Mouse (Mus musculus): ENCODE measurements around the gene Tbc1d4.
A peak's percentile ranks its signal among the peaks of the same experiment; 100 is the strongest.
"Not testable (repeated sequence)": the region's sequence is repeated elsewhere in the genome, so short reads cannot be mapped to it uniquely, and the experiment has no call there.

Gene Tbc1d4

DNA sequence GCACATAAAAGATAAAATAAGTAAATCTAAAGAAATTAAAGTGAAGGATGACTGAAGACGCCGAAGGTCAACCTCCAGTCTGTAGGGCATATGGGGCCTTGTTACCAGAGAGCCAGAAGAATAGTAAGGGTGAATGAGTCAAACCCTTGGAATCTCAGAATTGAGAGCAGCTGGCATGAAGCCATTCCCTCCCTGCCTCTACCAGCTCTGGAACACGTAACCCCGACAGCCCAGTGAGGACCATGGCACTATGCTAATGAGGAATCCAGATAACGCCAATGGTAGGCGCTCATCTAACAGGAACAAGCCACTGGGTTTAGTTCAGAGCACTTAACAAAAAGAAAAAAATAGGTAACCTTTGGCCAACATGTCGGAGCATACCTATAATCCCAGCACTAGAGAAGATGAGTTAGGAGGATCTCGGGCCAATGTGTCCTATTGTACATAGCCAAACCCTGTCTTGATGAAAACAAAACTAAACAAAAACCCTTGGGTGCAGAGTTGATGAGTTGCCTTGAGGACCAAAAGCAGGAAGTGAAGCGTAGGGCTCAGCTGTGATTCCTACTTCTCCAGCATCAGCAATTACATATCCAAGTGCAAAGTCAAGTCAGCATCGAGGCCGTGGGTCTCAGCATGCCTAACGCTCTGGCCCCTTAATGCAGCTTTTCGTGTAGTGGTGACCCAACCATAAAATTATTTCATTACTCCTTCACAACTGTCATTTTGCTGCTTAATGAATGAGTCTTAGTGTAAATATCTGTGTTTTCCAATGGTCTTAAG, 13.5 kb downstream of the Tbc1d4 start:
- no peak for DNase-seq (ENCODE audit: extremely low read depth, low read depth, low spot score)

DNA sequence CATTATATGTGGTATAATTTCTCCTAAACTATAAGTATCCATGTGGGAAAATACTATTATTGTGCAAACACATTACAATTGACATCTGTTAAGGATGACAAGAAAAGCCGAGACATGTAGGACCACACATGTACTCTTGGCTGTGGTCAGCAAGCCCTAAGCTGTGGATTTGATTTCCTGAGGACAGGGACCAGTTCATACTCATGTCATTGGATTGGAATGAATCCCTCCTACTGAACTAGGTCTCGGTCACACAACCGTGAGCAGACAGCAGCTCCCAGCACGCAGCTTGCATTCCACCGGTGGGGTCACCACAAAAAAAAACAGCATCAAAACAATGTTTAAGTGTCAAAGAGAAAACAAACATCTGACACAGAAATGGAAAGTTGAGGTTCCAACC, 15.0 kb downstream of the Tbc1d4 start:
- DNase-seq (ENCODE audit: extremely low read depth, low read depth, low spot score) = no peak

DNA sequence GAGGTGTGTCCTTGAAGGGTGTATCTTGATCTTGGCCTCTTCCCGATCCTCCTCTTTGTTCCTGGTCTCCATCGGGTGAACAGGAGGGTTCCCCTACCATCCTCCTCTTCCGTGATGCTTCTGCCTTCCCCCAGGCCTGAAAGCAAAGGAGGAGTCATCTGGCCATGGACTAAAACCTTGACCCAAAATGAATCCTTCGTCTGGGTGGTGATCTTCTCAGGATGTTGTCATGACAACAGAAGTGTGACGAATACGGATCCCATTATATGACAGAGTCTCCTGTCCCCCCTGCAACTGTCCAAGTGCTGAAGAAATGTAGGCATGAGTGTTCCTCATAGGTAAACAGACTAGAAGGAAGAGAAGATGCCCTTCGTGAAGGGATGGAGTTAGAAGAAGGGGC, 15.7 kb downstream of the Tbc1d4 start:
- no peak for DNase-seq (ENCODE audit: extremely low read depth, low read depth, low spot score)

DNA sequence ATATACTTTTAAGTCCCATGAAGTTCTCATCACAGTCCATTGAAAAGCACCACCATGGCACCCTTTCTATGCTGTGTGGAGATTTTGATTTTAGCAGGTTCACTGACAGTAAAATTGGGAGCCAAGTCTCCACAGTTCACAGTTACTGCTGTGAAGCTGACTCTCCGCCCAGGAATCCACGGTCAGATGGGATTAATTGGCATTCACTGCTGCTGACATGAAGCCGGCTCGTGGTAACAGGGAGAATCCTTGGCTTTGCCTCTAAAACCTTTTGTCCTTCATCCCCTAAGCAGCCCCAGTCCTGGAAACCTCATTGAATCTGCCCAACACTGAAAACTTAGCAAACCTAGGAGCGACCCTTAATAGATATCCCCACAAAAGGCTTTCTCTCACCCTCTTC, 17.9 kb downstream of the Tbc1d4 start:
- no peak for DNase-seq (ENCODE audit: extremely low read depth, low read depth, low spot score)

DNA sequence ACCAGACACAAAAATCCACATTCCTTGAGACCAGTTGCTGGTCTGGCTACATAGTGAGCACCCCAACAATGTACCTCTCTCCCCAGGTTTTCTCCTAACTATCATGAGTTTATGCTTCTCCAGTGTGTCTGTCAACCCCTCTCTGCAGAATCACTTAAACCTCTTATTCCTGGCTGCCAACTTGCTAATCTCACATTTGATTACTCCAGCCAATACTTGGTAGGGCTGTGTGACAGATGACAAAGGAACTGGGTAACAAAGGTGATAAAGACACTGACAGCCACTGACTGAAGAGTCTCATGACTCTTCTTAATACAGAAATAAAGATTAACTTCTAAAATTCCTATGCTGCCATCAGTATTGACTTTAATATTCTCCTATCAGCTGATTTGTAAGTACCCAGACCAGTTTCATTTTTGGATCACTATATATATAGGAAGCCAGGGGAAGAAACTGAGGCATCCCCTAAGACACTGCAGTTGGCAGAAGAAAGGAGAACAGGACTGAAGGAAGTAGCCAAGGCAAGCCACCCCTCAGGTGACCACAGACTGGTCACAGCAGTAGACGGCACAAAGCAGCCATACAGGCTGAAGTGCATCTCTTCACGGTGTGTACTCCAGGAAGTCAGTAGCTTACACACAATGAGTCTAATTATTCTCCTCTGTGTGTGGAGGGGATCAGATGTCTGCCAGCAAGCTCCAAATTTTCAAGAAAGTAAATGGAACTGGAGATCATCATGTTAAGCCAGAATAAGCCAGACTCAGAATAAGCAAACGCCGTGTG, 20.6 kb downstream of the Tbc1d4 start:
- not testable (repeated sequence) for DNase-seq (ENCODE audit: extremely low read depth, low read depth, low spot score)

DNA sequence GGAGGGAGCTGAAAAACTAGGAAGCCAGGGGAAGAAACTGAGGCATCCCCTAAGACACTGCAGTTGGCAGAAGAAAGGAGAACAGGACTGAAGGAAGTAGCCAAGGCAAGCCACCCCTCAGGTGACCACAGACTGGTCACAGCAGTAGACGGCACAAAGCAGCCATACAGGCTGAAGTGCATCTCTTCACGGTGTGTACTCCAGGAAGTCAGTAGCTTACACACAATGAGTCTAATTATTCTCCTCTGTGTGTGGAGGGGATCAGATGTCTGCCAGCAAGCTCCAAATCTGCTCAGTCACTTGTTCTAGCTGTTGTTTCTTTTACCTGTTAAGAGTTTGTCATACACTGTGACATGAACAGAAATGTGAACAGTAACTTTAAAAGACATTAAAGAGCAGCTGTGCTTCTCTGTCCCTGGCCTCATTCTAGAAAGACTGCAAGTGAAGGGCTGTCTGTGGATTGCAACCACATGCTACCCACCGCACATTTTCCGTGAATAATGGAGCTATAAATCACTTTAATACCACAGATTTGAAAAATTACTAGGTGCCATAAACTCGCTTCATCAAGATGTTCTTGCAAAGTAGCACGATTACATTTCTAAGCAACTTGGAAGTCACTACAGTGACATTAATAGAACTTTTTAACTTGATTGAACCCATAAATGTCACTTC, 21.5 kb downstream of the Tbc1d4 start:
- not testable (repeated sequence) for DNase-seq (ENCODE audit: extremely low read depth, low read depth, low spot score)

DNA sequence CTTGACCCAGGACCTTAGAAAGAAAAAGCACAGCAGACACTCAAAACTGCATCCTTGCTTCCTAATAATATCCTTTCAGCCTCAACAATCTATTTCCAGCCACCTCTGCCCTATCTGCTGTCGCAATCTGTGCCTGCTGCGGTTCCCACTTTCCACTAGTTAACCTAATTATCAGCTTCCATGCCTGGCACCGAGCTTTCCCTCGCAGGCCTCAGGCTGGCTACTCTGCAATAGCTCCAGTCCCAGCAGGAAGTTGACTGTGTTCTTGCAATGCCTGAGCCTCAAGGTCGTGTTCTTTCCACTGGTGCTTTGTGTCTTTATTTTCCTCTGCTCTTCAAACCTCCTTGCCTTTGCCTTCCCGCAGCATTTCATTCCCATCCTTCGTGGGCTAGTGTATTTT, 22.9 kb downstream of the Tbc1d4 start:
- no peak for DNase-seq (ENCODE audit: extremely low read depth, low read depth, low spot score)

DNA sequence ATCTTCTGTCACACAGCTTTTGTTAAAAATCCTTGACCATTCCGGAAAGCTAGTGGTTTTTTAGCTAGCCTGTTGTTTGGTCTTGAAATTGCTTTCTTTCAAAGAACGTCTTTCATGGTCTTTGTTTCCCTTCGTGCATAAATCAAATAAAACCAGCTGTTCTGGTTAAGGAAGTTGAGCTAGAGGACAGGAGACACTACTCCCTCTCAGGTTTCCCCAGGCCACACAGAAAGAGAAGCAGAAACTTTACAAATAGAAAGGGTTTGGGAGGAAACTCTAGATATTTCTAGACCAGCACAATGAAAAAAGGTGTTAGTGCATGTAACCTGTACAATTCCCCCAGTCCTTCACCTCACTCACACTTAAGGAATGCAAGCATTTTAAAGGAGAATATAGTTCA, 33.3 kb downstream of the Tbc1d4 start:
- no peak for DNase-seq (ENCODE audit: extremely low read depth, low read depth, low spot score)

DNA sequence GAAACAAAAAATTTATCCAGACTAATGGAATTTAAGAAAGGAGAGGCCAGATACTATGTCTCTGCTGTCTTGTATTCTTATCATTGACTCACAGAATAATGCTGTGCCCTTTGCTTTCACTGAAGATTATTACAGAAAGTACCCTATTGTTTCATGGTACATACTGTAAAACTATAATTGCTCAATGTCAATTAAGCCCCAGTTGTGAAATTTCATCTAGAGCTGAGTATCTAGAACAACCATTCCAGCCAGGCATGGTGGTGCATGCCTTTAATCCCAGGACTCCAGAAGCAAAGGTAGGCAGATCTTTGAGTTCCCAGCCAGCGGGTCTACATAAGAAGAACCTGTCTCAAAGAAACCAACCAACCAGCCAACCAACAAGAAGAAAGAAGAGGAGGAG, 34.5 kb downstream of the Tbc1d4 start:
- peak; percentile 87 for DNase-seq (ENCODE audit: extremely low read depth, low read depth, low spot score)

DNA sequence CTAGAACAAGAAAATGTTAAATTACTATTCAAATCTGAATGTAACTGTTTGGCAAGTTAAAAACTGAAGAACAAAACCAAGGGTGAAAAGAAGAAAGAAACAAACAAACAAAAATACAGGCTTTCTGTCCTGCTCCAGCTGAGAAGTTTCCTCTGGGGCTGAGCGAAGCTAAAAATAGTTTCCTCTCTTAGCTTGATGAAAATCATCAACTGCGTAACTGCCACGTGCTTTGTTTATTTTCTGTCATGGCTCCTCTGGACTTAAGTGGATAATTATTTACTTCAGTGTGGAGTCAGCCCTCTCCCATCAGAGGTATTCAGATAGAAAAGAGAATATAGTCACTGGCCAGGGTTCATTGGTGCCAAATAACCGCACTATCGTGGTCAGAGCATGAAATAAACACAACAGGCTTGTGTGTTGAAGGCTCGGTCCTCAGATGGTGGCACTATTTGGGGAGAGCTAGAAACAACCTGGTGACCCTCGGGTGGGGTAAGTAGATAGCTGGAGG, 35.8 kb downstream of the Tbc1d4 start:
- DNase-seq (ENCODE audit: extremely low read depth, low read depth, low spot score) = no peak

DNA sequence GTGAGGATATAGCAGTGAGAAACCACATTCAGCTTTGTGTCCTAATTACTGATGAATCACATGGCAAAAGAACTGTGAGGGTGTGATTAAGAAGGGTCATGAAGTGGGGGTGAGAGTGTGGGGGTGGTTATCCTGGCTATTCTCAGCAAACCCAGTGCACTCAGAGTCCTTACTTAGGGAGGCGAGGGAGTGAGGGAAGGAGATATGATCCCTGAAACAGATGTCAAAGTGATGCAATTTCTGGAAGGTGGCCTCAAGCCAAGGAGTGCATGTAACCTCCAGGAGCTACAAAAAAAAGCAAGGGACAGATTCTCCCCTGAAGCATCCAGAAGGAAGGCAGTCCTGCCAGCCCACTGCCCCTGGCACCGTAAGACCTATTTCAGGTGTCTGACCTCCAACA, 40.2 kb downstream of the Tbc1d4 start:
- DNase-seq (ENCODE audit: extremely low read depth, low read depth, low spot score) = peak; percentile 83

DNA sequence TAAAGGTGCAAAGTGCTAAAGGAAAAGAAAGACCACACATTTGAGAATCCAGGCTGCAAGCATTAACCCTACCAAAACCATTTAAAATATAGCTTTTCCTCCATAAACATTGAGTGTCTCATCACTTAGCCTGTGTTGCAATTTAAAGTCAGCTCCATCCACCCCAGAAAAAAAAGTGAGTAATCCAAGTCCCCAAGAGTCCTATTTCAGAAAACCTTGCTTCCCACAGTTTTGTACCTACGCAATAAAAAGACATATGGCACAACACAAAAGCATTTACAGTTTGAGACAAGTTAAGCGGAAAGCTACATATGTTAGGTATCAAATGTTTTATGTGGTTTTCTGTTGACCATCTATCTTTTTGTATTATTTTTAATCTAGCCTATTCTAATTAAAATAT, 42.3 kb downstream of the Tbc1d4 start:
- no peak for DNase-seq (ENCODE audit: extremely low read depth, low read depth, low spot score)

DNA sequence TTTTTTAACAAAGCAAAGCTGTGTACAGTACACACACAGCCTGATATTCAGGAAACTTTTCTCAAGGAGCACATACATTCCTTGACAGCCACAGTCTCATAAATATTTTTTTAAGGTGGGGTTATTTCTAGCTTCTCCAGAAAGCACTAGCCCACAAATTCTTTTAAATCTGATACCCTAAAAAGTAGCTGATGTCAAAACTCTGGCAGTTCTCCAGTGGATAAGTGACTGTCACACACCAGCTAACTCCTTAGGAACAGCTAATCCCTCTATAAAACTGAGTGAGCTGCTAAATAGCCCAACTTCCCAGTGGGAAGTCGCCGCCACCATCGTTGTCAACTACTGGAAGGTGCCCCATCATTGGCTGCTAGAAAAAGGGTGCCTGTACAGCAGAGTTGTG, 43.3 kb downstream of the Tbc1d4 start:
- DNase-seq (ENCODE audit: extremely low read depth, low read depth, low spot score) = no peak

DNA sequence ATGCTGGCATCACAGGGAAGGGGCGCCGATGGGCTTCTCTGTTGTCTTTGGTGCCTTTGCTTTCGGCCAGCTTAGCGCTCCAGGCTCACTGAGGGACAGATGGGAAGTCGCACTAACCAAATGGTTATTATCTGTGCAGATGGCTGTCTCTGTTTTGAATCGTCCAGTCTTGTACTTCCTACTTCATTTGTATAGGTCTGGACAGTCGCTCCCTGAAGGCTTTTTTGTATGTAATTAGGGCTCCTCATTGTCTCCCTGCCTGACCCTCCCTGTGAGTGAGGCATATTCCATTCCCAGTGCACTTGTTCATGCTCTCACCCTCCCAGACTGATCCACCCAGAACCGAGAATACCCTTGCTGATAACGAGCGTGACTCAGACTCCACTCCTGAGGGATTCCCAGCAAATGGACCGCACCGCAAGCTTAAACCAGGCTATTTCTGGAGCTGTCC, 47.7 kb downstream of the Tbc1d4 start:
- no peak for DNase-seq (ENCODE audit: extremely low read depth, low read depth, low spot score)

DNA sequence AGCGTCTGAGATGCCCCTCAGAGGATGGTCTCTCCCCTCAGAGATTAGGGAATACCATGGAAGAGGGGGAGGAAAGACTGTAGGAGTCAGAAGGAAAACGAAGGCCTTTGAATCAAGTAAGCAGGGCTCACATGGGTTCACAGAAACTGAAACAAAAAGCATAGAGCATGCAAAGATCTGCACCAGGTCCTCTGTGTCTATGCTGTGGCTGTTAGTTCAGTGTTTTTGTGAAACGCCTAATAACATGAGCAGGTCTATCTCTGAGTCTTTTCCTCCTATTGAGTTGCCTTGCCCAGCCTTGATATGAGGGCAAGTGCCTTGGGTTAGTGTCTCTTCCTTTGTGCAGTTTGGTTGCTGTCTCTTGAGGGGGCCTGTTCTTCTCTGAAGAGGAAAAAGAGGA, 49.5 kb downstream of the Tbc1d4 start:
- no peak for DNase-seq (ENCODE audit: extremely low read depth, low read depth, low spot score)

DNA sequence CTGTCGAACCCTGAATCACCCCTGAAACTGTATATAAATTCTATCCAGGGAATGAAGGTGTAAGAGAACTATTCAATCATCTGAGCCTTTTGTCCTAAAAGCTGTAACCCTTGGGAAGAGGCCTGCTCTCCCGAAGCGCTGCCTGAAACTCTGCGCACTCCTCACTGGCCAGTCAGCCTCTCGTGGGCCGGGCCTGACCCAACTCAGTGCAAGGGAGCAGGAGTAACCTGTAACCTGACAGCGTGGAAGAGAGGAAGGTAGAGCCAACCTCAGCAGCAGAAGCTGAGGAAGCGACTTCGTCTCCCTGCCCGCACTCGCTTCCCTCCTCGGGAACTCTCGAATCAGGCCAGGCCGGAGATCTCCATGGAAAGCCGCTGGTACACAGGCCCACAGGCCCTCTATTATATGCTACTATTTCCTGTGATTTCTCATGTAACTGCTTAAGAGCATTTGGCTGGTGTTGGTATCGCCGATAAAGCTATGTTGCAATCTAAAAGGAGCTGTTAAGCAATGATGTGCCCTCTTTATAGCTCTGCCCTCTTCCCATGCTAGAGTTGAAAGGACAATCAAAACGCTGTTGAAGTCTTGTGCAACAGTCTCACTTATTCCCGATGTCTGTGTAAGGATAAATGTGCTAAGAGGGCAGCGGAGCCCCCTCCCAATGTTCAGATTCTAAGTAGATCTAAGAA, 60.0 kb downstream of the Tbc1d4 start:
- DNase-seq (ENCODE audit: extremely low read depth, low read depth, low spot score) = peak; percentile 83

DNA sequence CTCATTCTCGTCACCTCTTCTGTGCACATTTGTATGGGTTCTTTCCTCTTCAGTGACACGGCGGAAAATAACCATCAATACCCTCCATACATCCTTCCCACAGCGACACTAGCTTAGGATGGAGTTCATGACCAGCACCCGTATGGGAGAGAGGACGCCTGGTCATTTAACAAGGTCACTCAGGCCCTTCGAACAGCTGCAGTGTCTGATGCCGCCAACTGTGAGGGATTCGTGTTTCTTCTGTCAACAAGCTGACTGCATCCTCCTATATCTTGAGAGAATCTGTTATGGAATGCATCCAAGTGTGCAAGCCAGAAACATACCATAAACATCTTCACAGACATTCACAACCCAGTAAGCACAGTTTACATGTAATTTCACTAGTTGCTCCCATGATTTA, 67.1 kb downstream of the Tbc1d4 start:
- DNase-seq (ENCODE audit: extremely low read depth, low read depth, low spot score) = no peak

DNA sequence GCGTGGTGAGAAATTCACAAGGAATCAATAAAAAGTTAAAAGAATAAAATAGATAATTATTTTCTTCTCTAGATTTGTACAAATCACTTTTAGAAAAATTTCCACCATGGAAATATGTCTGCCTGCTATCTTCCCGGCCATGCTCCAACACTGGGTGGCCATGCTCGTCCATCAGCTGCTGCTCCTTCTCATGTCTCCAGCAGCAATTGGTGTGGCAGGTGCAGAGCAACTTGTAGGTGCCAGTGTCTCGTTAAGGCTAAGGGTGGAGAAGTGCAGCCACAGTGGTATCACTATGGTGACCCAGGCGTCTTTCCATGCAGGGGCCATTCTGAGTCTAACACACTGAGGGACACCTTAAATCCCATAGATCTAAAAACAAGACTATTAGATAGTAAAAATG, 67.8 kb downstream of the Tbc1d4 start:
- DNase-seq (ENCODE audit: extremely low read depth, low read depth, low spot score) = no peak

DNA sequence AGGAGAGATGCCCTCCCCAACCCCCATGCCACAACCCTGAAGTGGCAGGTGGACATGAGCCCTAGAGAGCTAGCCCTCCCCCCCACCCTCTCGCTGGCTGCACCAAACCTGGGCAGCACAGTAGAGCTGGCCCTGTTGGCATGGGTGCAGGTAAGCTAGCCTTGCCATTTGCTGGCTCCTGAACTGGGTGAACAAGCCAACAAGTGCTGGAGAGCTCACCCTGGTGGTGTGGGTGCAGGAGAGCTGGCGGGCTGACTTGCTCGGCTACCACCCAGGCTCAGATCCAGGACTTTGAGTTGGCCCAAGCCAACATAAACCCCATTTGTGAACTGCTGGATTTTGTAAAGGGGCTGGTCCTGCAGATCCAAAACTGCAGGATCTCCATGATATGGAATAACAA, 68.5 kb downstream of the Tbc1d4 start:
- DNase-seq (ENCODE audit: extremely low read depth, low read depth, low spot score) = peak; percentile 55

DNA sequence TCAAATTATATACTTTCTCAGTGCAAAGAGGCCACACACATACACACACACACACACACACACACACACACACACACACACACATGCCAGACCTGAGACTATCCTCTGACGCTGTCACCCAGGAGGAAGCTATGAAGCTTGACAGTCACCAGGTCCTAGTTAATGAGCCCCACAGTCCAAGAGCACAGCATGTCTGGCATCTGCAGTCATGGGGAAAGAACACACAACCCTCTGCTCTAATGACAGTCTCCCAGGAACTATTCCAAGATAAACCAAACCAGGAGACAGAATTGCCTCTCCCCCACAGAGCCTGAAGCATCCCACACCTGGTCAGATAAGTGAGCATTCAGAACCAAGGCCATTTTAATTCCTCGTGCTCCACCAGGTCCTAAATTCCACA, 71.1 kb downstream of the Tbc1d4 start:
- DNase-seq (ENCODE audit: extremely low read depth, low read depth, low spot score) = peak; percentile 86

DNA sequence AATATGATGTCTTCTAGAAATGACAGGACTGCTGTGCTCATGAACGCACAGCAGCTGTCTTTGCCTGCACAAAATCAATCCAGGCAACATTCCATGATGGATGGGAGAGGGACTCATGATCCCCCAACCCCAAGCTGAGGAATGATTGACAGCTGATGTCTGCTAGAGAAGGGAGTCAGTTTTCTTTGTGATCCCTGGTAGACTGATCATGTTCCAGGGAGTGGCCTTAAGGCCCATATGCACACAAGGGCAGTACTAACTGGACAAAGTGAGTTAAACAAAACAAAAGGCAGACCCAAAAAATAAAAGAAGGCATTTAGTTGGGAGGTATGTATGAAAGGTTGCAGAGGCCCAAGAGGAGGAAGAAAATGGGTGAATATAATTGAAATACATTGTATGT, 71.6 kb downstream of the Tbc1d4 start:
- no peak for DNase-seq (ENCODE audit: extremely low read depth, low read depth, low spot score)

All from fat pad, adult 2 months (tissue).